Mouse (Mus musculus) lung, postnatal 10 days (tissue): ENCODE measurements around the gene AY761184.
"Not testable (repeated sequence)": the region's sequence is repeated elsewhere in the genome, so short reads cannot be mapped to it uniquely, and the experiment has no call there.

ENCODE experiments used
- DNase-seq: peaks from one replicate; pipeline ENCODE4 v3.0.0; 2021

AY761184 gene

GRCm38 (mm10) chr8:21703545-21703944 lies at the start of gene AY761184:
Gene AY761184, minus strand, starts transcription at chr8:21703645.
- DNase-seq: not testable (repeated sequence)

GRCm38 (mm10) chr8:21665497-21665896 lies 37.9 kb downstream of the AY761184 start, which contains the start of gene Defa34:
Gene Defa34, plus strand, starts transcription at chr8:21665797.
- not testable (repeated sequence) for DNase-seq

GRCm38 (mm10) chr8:21655480-21655879 lies 48.0 kb downstream of the AY761184 start, which contains the start of gene Defa17:
Gene Defa17, plus strand, starts transcription at chr8:21655780.
- not testable (repeated sequence) for DNase-seq
